Mouse (Mus musculus): ENCODE measurements around the gene Nosip. TPM values are rescaled to one million over a fixed set of nuclear protein-coding genes. Genes with fewer than 3 reads are reported as not detected.

Nosip gene
- polyA plus RNA-seq, 1 experiment from 2014 or later: 75.0 TPM

- ATAC-seq (ENCODE audit: low FRiP score, low TSS enrichment): peak; percentile 41
- Histone ChIP-seq H3K4me1 (ENCODE audit: control insufficient read depth, insufficient read depth, low read length) (peaks cover 4% of the 10 kb centered on the region; the same call in 1 of the 2 replicates), H3K9me3 (ENCODE audit: control insufficient read depth, low read length) (no peaks in the 10 kb centered on the region), H3K4me3 (ENCODE audit: low read length) (peak overlapping the region; percentile 93), H3K27ac (ENCODE audit: low read depth, low read length) (peak overlapping the region; percentile 99), H3K27me3 (ENCODE audit: control insufficient read depth, insufficient read depth, low read length) (no peaks in the 10 kb centered on the region), H3K9ac (ENCODE audit: low read depth, low read length) (peak overlapping the region; percentile 88), H3K36me3 (ENCODE audit: control insufficient read depth, insufficient read depth, low read length) (peaks cover 25% of the 10 kb centered on the region), H3K4me2 (replicated peaks; ENCODE audit: low read depth, low read length) (peak overlapping the region; percentile 95)
- under 1% methylated on average over 43 of the region's 59 CpGs for WGBS
Observed at GRCm38 (mm10) chr7:45053117-45053930, 8.9 kb upstream of the Nosip start.

DNA sequence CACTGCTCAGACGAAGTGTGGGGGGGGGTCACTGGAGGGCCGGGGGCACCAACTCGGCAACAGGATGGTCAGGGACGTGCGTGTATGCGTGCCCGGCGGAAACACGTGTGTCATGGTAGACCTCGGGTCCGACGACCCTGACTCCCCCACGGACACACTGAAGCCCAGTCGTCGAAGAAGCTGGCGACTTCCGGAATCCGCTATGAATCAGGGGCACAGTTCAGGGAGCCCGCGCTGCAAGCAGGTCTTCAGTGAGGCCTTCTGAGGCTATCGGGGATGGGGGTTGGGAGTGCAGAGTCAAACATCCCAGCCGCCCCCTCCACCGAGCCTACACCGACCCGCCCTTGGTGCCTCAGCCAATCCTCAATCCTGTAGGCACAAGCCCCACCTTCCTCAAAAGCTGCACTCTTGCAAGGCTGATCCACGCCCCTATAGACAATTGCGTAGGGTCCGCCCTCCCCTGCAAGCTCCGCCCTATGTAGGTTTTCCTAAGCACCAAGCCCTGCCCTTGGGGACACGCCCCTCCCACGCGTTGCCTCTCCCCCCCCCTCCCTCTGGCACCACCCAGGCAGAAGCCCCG lies 8.2 kb upstream of the Nosip start:
- peak overlapping the region; percentile 99 for H3K27ac ChIP-seq (ENCODE audit: low read depth, low read length)

DNA sequence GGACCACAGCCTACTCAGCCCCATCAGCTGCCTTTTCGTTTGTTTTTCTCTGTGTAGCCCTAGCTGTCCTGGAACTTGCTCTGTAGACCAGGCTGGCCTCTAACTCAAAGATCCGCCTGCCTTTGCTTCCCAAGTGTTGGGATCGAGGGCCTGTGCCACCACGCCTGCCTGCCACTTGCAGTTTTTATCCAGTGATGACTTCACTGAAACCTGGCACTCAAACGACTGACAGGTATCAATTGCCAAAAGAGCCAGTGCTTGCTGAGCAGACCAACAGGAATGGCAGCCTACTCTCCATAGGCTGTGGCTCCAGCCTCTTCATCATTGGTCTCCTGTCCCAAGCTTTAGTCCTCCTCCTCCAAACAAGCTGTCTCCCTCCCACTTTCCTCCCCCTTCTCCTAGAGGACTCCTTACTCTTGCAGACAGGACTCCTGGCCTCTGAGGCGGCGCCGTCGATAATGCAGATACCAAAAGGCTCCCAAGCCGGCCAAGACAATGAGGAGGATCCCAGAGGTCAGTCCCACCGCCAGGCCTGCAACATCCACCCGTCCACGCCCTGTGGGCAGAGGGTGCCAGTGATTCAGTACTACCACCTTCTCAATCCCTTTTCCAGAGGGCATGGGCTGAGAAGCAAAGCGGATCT lies 5.8 kb upstream of the Nosip start:
- Histone ChIP-seq H3K36me3 (ENCODE audit: control insufficient read depth, insufficient read depth, low read length) (no peaks in the 10 kb centered on the region), H3K9me3 (ENCODE audit: control insufficient read depth, low read length) (no peaks in the 10 kb centered on the region), H3K4me2 (replicated peaks; ENCODE audit: low read depth, low read length) (no peak overlapping the region), H3K4me1 (ENCODE audit: control insufficient read depth, insufficient read depth, low read length) (peaks cover 5% of the 10 kb centered on the region), H3K4me3 (ENCODE audit: low read length) (no peak overlapping the region), H3K27ac (ENCODE audit: low read depth, low read length) (no peak overlapping the region), H3K27me3 (ENCODE audit: control insufficient read depth, insufficient read depth, low read length) (no peaks in the 10 kb centered on the region), H3K9ac (ENCODE audit: low read depth, low read length) (no peak overlapping the region)
- 62% methylated on average over 14 of the region's 14 CpGs for WGBS
- ATAC-seq (ENCODE audit: low FRiP score, low TSS enrichment): no peak

More for the DNA sequence above, 8.2 kb upstream of the Nosip start:
- H3K36me3 ChIP-seq (ENCODE audit: control insufficient read depth, insufficient read depth, low read length): peaks cover 18% of the 10 kb centered on the region
- under 1% methylated on average over 33 of the region's 33 CpGs for WGBS
- no peaks in the 10 kb centered on the region for H3K9me3 ChIP-seq (ENCODE audit: control insufficient read depth, low read length)
- peak overlapping the region; percentile 93 for H3K4me3 ChIP-seq (ENCODE audit: low read length)
- peak; percentile 95 for ATAC-seq (ENCODE audit: low FRiP score, low TSS enrichment)
- peak overlapping the region; percentile 95 for H3K4me2 ChIP-seq (replicated peaks; ENCODE audit: low read depth, low read length)
- H3K4me1 ChIP-seq (ENCODE audit: control insufficient read depth, insufficient read depth, low read length): peaks cover 4% of the 10 kb centered on the region; the same call in 1 of the 2 replicates
- no peaks in the 10 kb centered on the region for H3K27me3 ChIP-seq (ENCODE audit: control insufficient read depth, insufficient read depth, low read length)
- peak overlapping the region; percentile 88 for H3K9ac ChIP-seq (ENCODE audit: low read depth, low read length)

DNA sequence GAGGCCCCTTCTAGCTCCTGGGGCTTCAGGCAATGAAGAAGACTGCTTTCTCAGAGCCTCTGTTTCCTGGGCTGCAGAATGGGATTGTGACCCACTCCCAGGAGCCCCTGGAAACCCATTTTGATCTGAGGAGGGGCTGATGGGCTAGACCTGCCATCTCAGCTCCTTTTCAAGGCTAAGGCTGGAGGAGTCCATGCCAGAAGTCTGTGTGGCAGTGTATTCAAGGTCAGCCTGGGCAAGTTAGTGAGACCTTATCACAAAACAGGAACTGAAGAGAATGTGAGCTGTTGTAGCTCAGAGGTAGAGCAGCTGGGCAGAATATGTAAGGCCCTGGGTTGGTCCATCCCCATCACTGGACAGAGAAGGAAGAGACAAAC lies 5.3 kb upstream of the Nosip start:
- Histone ChIP-seq H3K9ac (ENCODE audit: low read depth, low read length) (no peak overlapping the region), H3K27me3 (ENCODE audit: control insufficient read depth, insufficient read depth, low read length) (no peaks in the 10 kb centered on the region)

DNA sequence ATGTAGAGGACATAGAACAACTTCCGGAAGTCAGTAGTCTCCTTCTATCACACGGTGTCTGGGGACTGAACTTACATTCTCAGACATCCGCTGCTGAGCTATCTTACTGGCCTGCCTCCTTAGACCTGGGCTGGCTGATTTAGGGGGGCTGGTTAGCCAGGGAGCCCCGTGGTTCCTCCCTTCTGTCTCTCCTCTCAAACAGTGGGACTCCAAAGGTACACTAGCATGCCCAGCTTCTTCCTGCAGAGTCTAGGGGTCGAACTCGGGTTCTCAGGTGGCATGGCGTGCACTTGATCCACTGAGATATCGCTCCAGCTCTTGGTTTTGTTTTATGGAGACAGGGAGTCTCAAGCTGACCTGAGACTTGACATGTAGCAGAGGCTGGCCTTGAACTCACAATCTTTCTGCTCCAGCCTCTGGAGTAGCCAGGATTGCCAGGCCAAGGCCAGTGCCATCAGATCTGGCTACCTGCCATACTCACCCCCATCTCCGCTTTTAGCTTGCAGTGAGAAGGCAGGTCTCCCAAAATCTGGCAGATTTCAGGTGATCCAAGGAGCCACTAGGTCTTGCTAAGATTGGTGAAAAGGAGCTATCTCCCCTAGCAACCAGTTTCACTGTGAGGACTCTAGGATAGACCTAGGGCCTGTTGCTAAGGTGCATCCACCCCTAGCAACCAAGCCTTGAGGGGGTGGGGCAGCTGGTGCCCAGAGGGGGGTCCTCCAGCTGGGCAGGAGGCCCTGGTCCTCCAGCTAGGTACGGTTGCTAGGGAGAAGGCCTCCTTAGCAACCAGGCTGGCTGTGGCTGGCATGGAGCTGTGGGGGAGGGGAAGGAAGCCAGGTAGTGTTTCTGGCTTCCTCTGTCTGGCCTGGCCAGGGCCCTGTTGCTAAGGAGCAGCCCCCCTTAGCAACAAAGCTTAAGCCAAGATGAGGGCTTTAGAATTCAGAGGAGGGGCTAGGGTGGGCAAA lies 3.3 kb upstream of the Nosip start:
- Histone ChIP-seq H3K9ac (ENCODE audit: low read depth, low read length) (no peak overlapping the region), H3K4me3 (ENCODE audit: low read length) (no peak overlapping the region), H3K9me3 (ENCODE audit: control insufficient read depth, low read length) (no peaks in the 10 kb centered on the region), H3K4me1 (ENCODE audit: control insufficient read depth, insufficient read depth, low read length) (peaks cover 12% of the 10 kb centered on the region), H3K27me3 (ENCODE audit: control insufficient read depth, insufficient read depth, low read length) (no peaks in the 10 kb centered on the region), H3K4me2 (replicated peaks; ENCODE audit: low read depth, low read length) (no peak overlapping the region), H3K36me3 (ENCODE audit: control insufficient read depth, insufficient read depth, low read length) (no peaks in the 10 kb centered on the region), H3K27ac (ENCODE audit: low read depth, low read length) (no peak overlapping the region; the same call in 1 of the 2 replicates)
- ATAC-seq (ENCODE audit: low FRiP score, low TSS enrichment): no peak
- 77% methylated on average over 10 of the region's 10 CpGs for WGBS

More for the DNA sequence above, 5.3 kb upstream of the Nosip start:
- Histone ChIP-seq H3K27ac (ENCODE audit: low read depth, low read length) (no peak overlapping the region), H3K4me1 (ENCODE audit: control insufficient read depth, insufficient read depth, low read length) (peaks cover 9% of the 10 kb centered on the region), H3K9me3 (ENCODE audit: control insufficient read depth, low read length) (no peaks in the 10 kb centered on the region), H3K4me2 (replicated peaks; ENCODE audit: low read depth, low read length) (no peak overlapping the region), H3K4me3 (ENCODE audit: low read length) (no peak overlapping the region), H3K36me3 (ENCODE audit: control insufficient read depth, insufficient read depth, low read length) (no peaks in the 10 kb centered on the region)
- ATAC-seq (ENCODE audit: low FRiP score, low TSS enrichment): no peak

DNA sequence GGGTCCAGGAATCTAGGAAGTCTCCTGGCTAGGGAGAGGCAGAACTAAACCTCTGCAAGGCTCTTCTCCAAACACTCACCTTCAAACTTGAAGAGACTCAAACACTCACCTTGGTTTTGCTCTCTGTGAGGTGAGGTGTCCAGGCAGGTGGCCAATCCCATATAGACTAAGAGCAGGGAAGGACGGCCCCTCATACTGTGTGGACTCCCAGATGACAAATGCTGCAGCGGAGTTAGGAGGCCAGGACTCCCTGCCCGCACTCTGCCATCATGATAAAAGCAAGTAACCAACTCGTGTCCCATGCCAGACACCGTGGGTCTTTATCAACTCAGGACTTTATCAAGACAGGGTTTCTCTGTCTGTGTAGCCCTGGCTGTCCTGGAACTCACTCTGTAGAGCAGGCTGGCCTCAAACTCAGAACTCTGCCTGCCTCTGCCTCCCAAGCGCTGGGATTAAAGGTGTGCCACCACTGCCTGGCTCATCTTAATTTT lies 1.6 kb upstream of the Nosip start:
- WGBS: 83% methylated on average over 6 of the region's 6 CpGs
- Histone ChIP-seq H3K27me3 (ENCODE audit: control insufficient read depth, insufficient read depth, low read length) (no peaks in the 10 kb centered on the region), H3K36me3 (ENCODE audit: control insufficient read depth, insufficient read depth, low read length) (no peaks in the 10 kb centered on the region), H3K4me1 (ENCODE audit: control insufficient read depth, insufficient read depth, low read length) (peaks cover 12% of the 10 kb centered on the region), H3K4me2 (replicated peaks; ENCODE audit: low read depth, low read length) (no peak overlapping the region), H3K9me3 (ENCODE audit: control insufficient read depth, low read length) (no peaks in the 10 kb centered on the region), H3K4me3 (ENCODE audit: low read length) (no peak overlapping the region; the same call in 1 of the 2 replicates), H3K9ac (ENCODE audit: low read depth, low read length) (no peak overlapping the region), H3K27ac (ENCODE audit: low read depth, low read length) (no peak overlapping the region)
- no peak for ATAC-seq (ENCODE audit: low FRiP score, low TSS enrichment)

DNA sequence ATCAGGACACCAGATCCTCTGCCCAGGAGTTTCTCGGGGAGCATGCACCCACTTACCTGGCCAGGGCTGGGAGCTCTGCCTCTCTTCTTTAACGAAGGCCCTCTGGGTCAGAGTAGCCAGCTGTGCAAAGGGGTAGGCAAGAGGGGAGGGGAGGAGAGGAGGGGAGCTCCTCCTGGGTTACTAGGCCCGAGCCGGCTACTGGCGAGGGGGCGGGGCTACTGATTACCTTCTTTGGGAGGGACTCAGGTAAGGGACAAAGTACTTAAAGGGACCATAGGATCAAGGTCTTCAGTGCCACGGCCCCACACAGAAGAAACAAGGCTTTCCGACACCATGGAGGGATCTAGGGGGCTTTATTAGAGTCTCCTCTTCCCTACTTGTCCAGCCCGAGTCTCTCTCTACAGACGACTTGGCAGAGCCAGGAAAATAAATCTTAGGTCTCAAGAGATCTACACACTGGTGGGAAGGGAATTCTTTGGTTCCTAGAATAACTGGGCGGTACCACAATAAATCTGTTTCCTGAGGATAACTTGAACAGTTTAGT lies 625 bp upstream of the Nosip start:
- Histone ChIP-seq H3K27ac (ENCODE audit: low read depth, low read length) (peak overlapping the region; percentile 88), H3K9ac (ENCODE audit: low read depth, low read length) (peak overlapping the region; percentile 61), H3K4me2 (replicated peaks; ENCODE audit: low read depth, low read length) (peak overlapping the region; percentile 50), H3K36me3 (ENCODE audit: control insufficient read depth, insufficient read depth, low read length) (no peaks in the 10 kb centered on the region), H3K4me3 (ENCODE audit: low read length) (peak overlapping the region; percentile 69), H3K27me3 (ENCODE audit: control insufficient read depth, insufficient read depth, low read length) (no peaks in the 10 kb centered on the region), H3K9me3 (ENCODE audit: control insufficient read depth, low read length) (no peaks in the 10 kb centered on the region), H3K4me1 (ENCODE audit: control insufficient read depth, insufficient read depth, low read length) (peaks cover 12% of the 10 kb centered on the region)
- ATAC-seq (ENCODE audit: low FRiP score, low TSS enrichment): peak; percentile 41; the same call in 1 of the 2 replicates
- WGBS: 5% methylated on average over 11 of the region's 11 CpGs
